Mouse (Mus musculus) stomach, postnatal 0 days (tissue): ENCODE measurements around the gene Nln. TPM values are rescaled to one million over a fixed set of nuclear protein-coding genes. Genes with fewer than 3 reads are reported as not detected.
A peak's percentile ranks its signal among the peaks of the same experiment; 100 is the strongest.

Experiments
- ATAC-seq: fragments of 200-750 bp; cut with Nextera tagmentation; 2 replicates; pipeline ENCODE4 v1.8.0; 2017; ENCODE audit not compliant: low FRiP score, low TSS enrichment
- DNase-seq: peaks from one replicate; pipeline ENCODE4 v3.0.0-alpha.2; 2016; ENCODE audit warnings: low spot score
- H3K27ac ChIP-seq: fragments of 300-500 bp; sonication (generic); replicated peaks from 2 replicates; pipeline ENCODE4 v1.5.1; 2014; ENCODE audit warnings: mild to moderate bottlenecking, control low read depth
- H3K27me3 ChIP-seq: fragments of 300-500 bp; sonication (generic); 2 replicates; pipeline ENCODE4 v1.6.1; 2014; ENCODE audit warnings: low read length; ENCODE audit not compliant: control insufficient read depth, insufficient read depth
- H3K36me3 ChIP-seq: fragments of 300-500 bp; sonication (generic); 2 replicates; pipeline ENCODE4 v1.6.1; 2014; ENCODE audit warnings: low read length, mixed read lengths; ENCODE audit not compliant: control insufficient read depth, insufficient read depth
- H3K4me1 ChIP-seq: fragments of 300-500 bp; sonication (generic); replicated peaks from 2 replicates; pipeline ENCODE4 v1.6.1; 2014; ENCODE audit warnings: antibody characterized with exemption; ENCODE audit not compliant: control insufficient read depth, insufficient read depth
- H3K4me2 ChIP-seq: fragments of 300-500 bp; sonication (generic); replicated peaks from 2 replicates; pipeline ENCODE4 v1.6.1; 2014; ENCODE audit warnings: low read depth, mild to moderate bottlenecking, control low read depth, moderate library complexity
- H3K4me3 ChIP-seq: fragments of 300-500 bp; sonication (generic); 2 replicates; pipeline ENCODE4 v1.5.1; 2014; ENCODE audit warnings: low read depth, low read length, control low read depth
- H3K9ac ChIP-seq: fragments of 300-500 bp; sonication (generic); 2 replicates; pipeline ENCODE4 v1.6.1; 2014; ENCODE audit warnings: mild to moderate bottlenecking, low read length, control low read depth, mixed read lengths
- H3K9me3 ChIP-seq: fragments of 300-500 bp; sonication (generic); 2 replicates; pipeline ENCODE4 v1.6.1; 2016; ENCODE audit warnings: low read length; ENCODE audit not compliant: control insufficient read depth
- CTCF ChIP-seq: IDR thresholded peaks from 2 replicates; pipeline ENCODE4 v1.5.1; 2016; ENCODE audit warnings: antibody characterized with exemption, low read depth, mild to moderate bottlenecking, moderate library complexity
- EP300 ChIP-seq: optimal IDR thresholded peaks from 2 replicates; pipeline ENCODE3; 2016; ENCODE audit warnings: antibody characterized with exemption
- WGBS: fragments of 180-500 bp; shearing (Covaris S2); extraction: QIAGEN DNeasy Blood & Tissue Kit; methylation state at CpG from one replicate; pipeline ENCODE4 v1.1.7; 2014; 5-methylcytosine and 5-hydroxymethylcytosine counted together
- polyA plus RNA-seq: library from polyadenylated mRNA; unstranded; fragments of >200 nt; fragmentation: Nextera tagmentation; extraction: Ambion mirVana; gene quantifications from 2 replicates; pipeline ENCODE4 v1.2.1, GENCODE M21; 2015

Nln gene
- polyA plus RNA-seq, 1 experiment from 2014 or later: 22.5 TPM

DNA sequence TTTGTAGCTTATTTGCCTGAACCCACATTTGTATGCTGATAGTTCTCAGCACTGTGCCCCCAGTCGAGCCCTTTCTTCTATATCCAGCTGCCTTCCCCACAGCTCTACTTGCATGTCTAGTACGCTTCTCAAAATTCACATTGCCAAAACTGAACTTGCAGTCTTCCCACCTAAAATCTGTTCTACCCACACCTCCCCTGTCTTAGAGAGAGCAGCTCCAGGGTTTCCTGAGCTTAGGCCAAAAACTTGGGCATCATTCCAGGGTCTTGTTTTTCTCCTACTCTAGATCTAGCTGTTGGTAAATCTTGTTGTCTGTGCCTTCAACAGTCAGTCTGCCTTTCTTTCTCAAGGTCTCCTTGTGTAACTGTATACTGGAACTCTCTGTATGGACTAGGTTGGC is 5.4 kb upstream of the Nln start:
- no peak for DNase-seq
- Histone ChIP-seq H3K9me3 (no peaks in the 10 kb centered on the region), H3K4me1 (no peaks in the 10 kb centered on the region), H3K4me2 (no peak overlapping the region), H3K27me3 (no peaks in the 10 kb centered on the region), H3K27ac (no peak overlapping the region), H3K36me3 (no peaks in the 10 kb centered on the region), H3K4me3 (no peak overlapping the region), H3K9ac (no peak overlapping the region)
- no peak for TF ChIP-seq EP300
- TF ChIP-seq CTCF: no peak
- no peak for ATAC-seq
- 93% methylated on average over 2 of the region's 2 CpGs for WGBS

GRCm38 (mm10) chr13:104113782-104114181 is 4.4 kb upstream of the Nln start:
- H3K4me2 ChIP-seq: no peak overlapping the region
- WGBS: 95% methylated on average over 4 of the region's 4 CpGs
- H3K9me3 ChIP-seq: no peaks in the 10 kb centered on the region
- no peak overlapping the region for H3K9ac ChIP-seq
- DNase-seq (no peak), ATAC-seq (no peak)
- H3K27me3 ChIP-seq: no peaks in the 10 kb centered on the region
- no peak overlapping the region for H3K4me3 ChIP-seq
- no peaks in the 10 kb centered on the region for H3K36me3 ChIP-seq
- TF ChIP-seq EP300 (no peak), CTCF (peak; percentile 40)
- no peaks in the 10 kb centered on the region for H3K4me1 ChIP-seq
- H3K27ac ChIP-seq: no peak overlapping the region

- no peak overlapping the region for H3K4me3 ChIP-seq
- 69% methylated on average over 12 of the region's 12 CpGs for WGBS
- ATAC-seq: no peak
Observed at GRCm38 (mm10) chr13:104112266-104112900, 3.0 kb upstream of the Nln start.

GRCm38 (mm10) chr13:104110526-104110925 is 1.1 kb upstream of the Nln start:
- TF ChIP-seq EP300 (no peak), CTCF (no peak)
- Histone ChIP-seq H3K4me1 (no peaks in the 10 kb centered on the region), H3K9ac (peak overlapping the region; percentile 76), H3K27ac (peak overlapping the region; percentile 71; the same call in 1 of the 2 replicates), H3K4me3 (peak overlapping the region; percentile 94), H3K36me3 (no peaks in the 10 kb centered on the region), H3K4me2 (peak overlapping the region; percentile 98), H3K9me3 (no peaks in the 10 kb centered on the region), H3K27me3 (no peaks in the 10 kb centered on the region)
- DNase-seq (no peak), ATAC-seq (no peak)
- WGBS: 32% methylated on average over 7 of the region's 7 CpGs

More at GRCm38 (mm10) chr13:104112266-104112900, 3.0 kb upstream of the Nln start:
- no peaks in the 10 kb centered on the region for H3K9me3 ChIP-seq
- TF ChIP-seq EP300 (no peak), CTCF (no peak)
- no peaks in the 10 kb centered on the region for H3K4me1 ChIP-seq
- no peak overlapping the region for H3K27ac ChIP-seq
- no peak overlapping the region for H3K9ac ChIP-seq
- H3K36me3 ChIP-seq: no peaks in the 10 kb centered on the region
- no peak overlapping the region for H3K4me2 ChIP-seq
- H3K27me3 ChIP-seq: no peaks in the 10 kb centered on the region
- no peak for DNase-seq

DNA sequence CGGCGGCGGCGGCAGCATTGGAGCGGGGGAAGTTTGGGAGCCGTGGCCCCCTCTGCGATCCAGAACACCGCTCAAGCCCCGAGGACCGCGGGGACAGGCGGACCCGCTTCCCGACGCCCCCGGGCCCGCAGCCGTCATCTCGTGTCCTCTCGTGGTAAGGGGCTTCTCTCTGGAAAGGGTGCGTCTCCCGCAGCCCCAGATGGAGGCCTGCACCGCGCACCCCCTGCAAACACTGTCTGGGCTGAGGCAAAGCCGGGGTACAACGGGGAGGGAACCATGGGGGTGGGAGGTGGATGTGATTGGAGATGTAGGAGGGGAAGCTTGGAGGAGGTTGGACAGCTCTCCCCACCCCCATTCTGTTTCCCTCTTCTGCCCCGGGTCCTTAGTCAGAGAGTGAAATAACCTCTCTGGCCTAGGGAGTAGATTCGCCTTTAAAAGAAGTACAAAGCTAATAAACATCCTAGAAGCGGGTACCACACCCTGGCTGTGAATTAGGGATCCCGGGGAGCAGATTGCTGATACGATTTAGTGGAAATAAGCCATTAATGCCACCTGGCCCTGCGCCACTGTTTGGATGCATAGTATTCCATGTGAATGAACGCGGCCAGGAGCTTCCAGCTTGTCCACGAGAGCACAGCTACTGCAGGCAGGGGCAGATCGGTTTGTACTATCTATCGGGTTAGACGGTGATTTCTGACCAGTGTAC is 555 bp upstream of the Nln start:
- Histone ChIP-seq H3K27me3 (no peaks in the 10 kb centered on the region), H3K9ac (peak overlapping the region; percentile 76), H3K9me3 (no peaks in the 10 kb centered on the region), H3K36me3 (no peaks in the 10 kb centered on the region), H3K4me1 (no peaks in the 10 kb centered on the region), H3K27ac (peak overlapping the region; percentile 71), H3K4me2 (peak overlapping the region; percentile 98), H3K4me3 (peak overlapping the region; percentile 94)
- 2% methylated on average over 37 of the region's 38 CpGs for WGBS
- peak; percentile 53 for ATAC-seq
- TF ChIP-seq CTCF: no peak
- TF ChIP-seq EP300: no peak
- peak; percentile 41 for DNase-seq
